Mouse (Mus musculus): ENCODE measurements around the gene Nat10. TPM values are rescaled to one million over a fixed set of nuclear protein-coding genes. Genes with fewer than 3 reads are reported as not detected.

Gene Nat10
- polyA plus RNA-seq (2016; fragmentation: Nextera tagmentation; extraction: Ambion mirVana): 30.9 and 34.4 TPM in 2 replicates

DNA sequence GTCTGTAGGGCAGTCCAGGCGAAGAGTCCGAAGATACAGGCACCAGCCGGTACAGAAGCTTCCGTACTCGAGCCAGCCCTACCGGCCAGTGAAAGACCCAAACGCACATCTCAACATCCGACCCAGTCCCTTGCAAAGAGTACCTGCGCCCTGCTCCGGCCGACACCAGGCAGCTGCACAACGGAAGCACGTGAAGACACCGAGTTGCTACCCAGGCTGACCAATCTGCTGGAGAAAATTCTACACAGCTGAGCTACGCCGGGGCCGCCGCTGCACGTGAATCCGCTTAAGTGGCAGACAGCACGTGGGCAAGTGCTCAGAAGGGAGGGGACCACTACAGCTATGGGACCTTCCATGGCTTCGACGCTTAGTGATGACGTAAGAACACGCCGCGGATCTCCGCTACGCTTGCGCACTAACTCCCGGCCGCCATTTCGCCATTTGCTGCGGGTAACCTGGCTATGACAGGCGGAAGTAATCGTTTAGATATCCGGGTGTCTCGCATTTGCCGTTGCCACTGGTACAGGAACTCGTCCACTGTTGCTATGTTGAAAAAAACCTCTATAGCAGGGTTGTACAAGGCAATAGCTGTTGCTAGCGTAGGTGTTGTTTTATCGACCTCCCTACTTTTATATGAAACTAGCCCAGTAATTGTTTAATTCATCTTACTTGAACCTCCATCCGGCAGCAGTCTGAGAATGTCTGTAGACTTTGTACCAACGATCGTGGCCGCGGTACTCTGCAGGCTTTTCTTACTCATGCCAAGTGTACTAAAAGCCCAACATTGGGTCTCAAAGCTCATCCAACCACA is at the start of gene Nat10:
Nat10 (minus strand) TSS at position 365 of the 811 bp plus-strand sequence.
- Histone ChIP-seq H3K4me2 (peak within 1 kb of the TSS; percentile 86), H3K4me3 (replicated peaks) (peak within 1 kb of the TSS; percentile 71), H3K4me1 (peaks cover 20% of the 10 kb centered on the region), H3K9ac (peak within 1 kb of the TSS; percentile 63), H3K27me3 (no peaks in the 10 kb centered on the region), H3K9me3 (no peaks in the 10 kb centered on the region), H3K27ac (peak within 1 kb of the TSS; percentile 78), H3K36me3 (replicated peaks) (peaks cover 18% of the 10 kb centered on the region)
- ATAC-seq (ENCODE audit: low FRiP score): peak; percentile 96
- WGBS: under 1% methylated on average over 47 of the region's 47 CpGs

DNA sequence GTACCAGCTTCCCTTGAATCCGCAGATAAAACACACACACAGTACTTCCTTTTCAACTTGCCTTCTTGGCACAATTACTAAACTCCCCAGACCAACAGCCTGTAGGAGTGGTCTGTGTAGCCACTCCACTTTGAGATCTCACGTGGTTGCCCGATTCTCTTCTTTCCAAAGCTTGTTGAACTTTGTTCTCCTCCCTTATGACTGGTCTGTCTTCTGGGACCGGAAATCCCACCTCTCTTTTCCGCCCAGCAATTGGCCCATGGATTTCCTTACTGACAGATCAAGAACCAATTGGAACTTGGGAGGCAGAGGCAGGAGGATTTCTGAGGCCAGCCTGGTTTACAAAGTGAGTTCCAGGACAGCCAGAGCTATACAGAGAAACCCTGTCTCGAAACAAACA is 49.3 kb upstream of the Nat10 start:
- Histone ChIP-seq H3K27me3 (no peaks in the 10 kb centered on the region), H3K4me2 (no peak overlapping the region), H3K4me3 (replicated peaks) (no peak overlapping the region), H3K9ac (no peak overlapping the region), H3K4me1 (no peaks in the 10 kb centered on the region), H3K27ac (no peak overlapping the region), H3K36me3 (replicated peaks) (no peaks in the 10 kb centered on the region), H3K9me3 (no peaks in the 10 kb centered on the region)
- WGBS: 89% methylated on average over 6 of the region's 6 CpGs
- ATAC-seq (ENCODE audit: low FRiP score): no peak

DNA sequence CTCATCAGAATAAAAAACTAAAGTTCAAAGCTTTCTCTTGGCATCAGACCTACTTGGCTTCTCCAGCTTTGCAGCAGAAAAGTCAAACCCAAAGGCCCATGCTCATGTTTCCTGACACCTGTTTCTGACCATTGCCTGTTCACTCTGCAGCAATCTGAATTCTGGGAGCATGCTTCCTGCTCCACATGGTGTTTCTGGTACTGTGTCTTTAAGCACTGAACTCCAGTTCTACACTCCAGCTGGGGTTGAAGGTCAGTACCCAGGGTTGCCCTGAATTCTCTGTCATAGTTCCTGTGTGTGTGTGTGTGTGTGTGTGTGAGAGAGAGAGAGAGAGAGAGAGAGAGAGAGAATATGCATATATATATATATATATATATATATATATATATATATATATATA is 47.4 kb upstream of the Nat10 start:
- Histone ChIP-seq H3K4me2 (no peak overlapping the region), H3K27me3 (no peaks in the 10 kb centered on the region), H3K4me1 (no peaks in the 10 kb centered on the region), H3K36me3 (replicated peaks) (no peaks in the 10 kb centered on the region), H3K4me3 (replicated peaks) (no peak overlapping the region), H3K9ac (no peak overlapping the region), H3K27ac (no peak overlapping the region), H3K9me3 (no peaks in the 10 kb centered on the region)
- no peak for ATAC-seq (ENCODE audit: low FRiP score)

DNA sequence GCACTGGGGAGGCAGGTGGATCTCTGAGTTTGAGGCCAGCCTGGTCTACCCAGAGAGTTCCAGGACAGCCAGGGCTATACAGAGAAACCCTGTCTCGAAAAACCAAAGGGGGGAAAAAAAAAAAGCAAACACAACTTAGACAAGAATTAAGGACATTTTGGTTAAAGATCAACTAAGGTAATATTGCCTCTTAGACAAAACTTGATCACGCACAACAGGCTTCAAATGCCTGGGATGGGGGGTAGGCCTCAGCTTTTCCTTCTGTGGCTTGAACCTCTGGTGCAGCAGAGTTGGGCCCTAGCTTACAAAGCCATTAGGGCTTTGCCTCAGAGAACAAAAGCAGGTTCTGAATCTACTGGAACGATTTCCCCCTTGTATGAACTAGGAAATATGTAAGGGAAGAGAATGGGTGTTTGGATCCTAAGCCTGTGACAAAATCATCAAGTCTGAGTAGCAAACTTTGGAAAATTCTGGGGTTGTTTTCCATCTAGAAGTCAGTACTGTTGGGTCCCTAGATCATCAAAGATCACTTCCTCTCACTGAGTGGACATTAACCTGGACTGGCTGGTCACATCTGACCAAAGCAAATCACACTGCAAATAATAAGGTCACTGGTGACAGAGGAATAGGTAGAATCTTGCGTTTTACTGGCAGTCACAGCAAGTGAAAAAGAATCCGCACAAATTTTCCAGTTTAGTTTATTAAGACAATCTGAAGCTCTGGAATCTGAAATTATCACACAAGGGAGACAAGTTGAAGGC is 42.9 kb upstream of the Nat10 start:
- 84% methylated on average over 5 of the region's 5 CpGs for WGBS
- Histone ChIP-seq H3K36me3 (replicated peaks) (no peaks in the 10 kb centered on the region), H3K4me2 (no peak overlapping the region), H3K9ac (no peak overlapping the region), H3K4me1 (no peaks in the 10 kb centered on the region), H3K27ac (no peak overlapping the region), H3K27me3 (no peaks in the 10 kb centered on the region), H3K4me3 (replicated peaks) (no peak overlapping the region), H3K9me3 (no peaks in the 10 kb centered on the region)
- ATAC-seq (ENCODE audit: low FRiP score): no peak

DNA sequence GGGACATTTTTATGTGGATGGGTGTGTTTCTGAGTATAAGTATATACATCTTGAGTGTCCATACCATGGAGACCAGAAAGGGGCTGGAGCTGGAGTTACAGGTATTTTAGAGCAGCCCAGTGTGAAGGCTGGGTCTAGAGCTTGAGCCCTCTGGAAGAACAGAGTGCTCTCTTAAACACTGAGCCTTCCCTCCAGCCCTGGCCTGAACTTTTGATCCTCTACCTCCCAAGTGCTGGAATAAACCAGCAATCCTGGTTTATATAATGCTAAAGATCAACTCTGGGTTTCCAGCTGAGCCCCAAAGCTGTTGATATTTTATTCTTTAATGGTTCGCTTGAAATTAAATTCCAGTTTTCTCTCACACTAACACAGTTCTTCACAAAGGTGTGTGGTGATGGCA is 41.4 kb upstream of the Nat10 start:
- no peaks in the 10 kb centered on the region for H3K4me1 ChIP-seq
- H3K27ac ChIP-seq: no peak overlapping the region
- H3K4me2 ChIP-seq: no peak overlapping the region
- H3K9me3 ChIP-seq: no peaks in the 10 kb centered on the region
- H3K4me3 ChIP-seq (replicated peaks): no peak overlapping the region
- ATAC-seq (ENCODE audit: low FRiP score): no peak
- no peaks in the 10 kb centered on the region for H3K27me3 ChIP-seq
- WGBS: 87% methylated on average over 1 of the region's 1 CpGs
- H3K36me3 ChIP-seq (replicated peaks): no peaks in the 10 kb centered on the region
- no peak overlapping the region for H3K9ac ChIP-seq

DNA sequence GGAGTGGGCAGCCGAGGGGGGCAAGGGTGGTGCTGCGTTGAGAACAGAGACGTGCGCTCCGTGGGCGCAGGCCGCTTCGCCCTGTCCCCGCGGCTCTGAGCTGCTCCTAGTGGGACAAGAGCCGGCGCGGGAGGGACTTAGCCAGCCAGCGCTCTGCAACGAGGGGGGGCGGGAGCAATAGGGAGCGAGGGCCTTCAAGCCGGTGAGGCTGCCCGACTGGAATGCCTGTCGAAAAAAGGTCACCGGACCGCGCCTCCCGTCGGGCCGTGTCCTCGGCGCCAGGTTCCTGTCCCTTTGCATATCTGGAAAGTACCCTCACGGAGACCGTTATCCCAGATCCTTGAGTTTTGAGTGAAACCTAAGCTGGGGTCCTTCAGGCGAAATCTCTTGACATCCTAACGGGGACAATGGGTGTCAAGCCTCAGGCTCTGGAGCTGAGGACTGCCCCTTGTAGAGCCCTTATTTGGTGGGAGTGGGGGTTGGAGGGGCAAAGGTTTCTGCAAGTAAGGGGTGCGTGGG is 36.5 kb upstream of the Nat10 start, which contains the start of gene Caprin1:
Caprin1 (minus strand) TSS at position 159 of the 519 bp plus-strand sequence.
- Histone ChIP-seq H3K4me3 (replicated peaks) (peak within 1 kb of the TSS; percentile 85), H3K4me2 (peak within 1 kb of the TSS; percentile 59), H3K27me3 (no peaks in the 10 kb centered on the region), H3K36me3 (replicated peaks) (peaks cover 13% of the 10 kb centered on the region), H3K4me1 (peaks cover 16% of the 10 kb centered on the region), H3K9ac (peak within 1 kb of the TSS; percentile 98), H3K27ac (peak within 1 kb of the TSS; percentile 100), H3K9me3 (no peaks in the 10 kb centered on the region)
- WGBS: under 1% methylated on average over 31 of the region's 33 CpGs
- ATAC-seq (ENCODE audit: low FRiP score): peak; percentile 93

DNA sequence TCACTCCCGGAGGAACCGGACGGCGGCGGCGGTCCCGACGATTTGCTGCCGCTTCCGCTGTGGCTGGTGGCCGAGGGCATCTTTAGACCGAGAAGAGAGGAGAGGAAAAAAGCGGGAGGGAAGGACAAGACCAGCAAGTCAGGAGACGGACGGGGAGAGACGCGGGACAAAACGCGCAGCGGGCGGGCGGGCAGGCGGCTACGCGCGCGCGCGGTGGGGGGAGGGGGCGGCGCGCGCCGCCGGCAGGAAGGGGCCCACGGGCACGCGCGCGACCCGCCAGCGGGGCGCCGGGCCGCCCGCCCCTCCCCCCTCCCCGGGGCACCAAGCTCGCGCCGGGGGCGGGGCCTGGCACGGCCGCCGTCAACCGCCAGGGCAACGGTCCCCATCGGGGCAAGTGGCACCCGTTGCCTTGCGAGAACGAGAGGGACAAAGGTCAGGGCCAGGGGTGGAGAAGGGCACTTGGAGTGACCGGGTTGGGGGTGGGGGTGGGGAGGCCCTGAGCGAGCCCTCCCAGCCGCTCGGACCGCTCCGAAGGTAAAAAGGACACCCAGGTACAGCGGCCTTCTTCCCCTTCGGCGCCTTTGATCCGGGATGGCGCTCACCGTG is 35.9 kb upstream of the Nat10 start:
- H3K4me2 ChIP-seq: peak overlapping the region; percentile 59
- peaks cover 20% of the 10 kb centered on the region for H3K4me1 ChIP-seq
- H3K27me3 ChIP-seq: no peaks in the 10 kb centered on the region
- H3K36me3 ChIP-seq (replicated peaks): peaks cover 17% of the 10 kb centered on the region
- H3K9me3 ChIP-seq: no peaks in the 10 kb centered on the region
- peak overlapping the region; percentile 85 for H3K4me3 ChIP-seq (replicated peaks)
- ATAC-seq (ENCODE audit: low FRiP score): peak; percentile 71
- under 1% methylated on average over 46 of the region's 72 CpGs for WGBS
- H3K9ac ChIP-seq: peak overlapping the region; percentile 98
- peak overlapping the region; percentile 100 for H3K27ac ChIP-seq

DNA sequence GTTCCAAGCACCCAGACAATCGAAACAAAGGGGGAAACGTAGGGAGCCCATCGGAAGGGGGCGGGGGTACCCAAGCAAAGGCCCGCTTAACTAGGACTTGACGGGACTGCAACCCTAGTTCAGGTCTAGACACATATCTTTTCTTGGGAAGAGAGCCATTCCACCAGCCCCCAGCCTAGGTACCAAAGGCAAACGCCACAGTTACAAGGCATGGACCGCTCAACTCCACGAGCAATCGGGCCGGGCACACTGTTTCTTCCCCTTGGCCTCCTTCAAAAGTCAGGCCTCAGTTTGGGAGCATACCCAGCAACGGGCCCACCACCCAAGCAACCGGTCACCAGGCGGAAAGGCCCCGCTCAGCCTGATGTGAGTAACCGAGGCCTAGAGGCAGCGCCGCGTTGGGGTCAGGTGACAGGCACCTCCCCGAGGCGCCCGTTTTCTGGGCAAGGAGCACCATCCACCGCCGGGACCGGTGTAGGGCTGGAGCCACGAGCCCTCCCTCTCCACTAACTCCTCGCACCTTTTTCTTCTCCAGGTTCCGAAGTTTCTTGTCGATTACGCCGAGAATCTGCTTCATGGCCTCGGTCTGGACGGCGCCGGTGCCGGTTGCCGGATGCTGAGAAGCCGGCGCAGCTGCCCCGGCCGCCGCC is 35.3 kb upstream of the Nat10 start:
- Histone ChIP-seq H3K9me3 (no peaks in the 10 kb centered on the region), H3K36me3 (replicated peaks) (peaks cover 20% of the 10 kb centered on the region), H3K4me1 (peaks cover 23% of the 10 kb centered on the region), H3K4me3 (replicated peaks) (peak overlapping the region; percentile 85), H3K27ac (peak overlapping the region; percentile 100), H3K4me2 (peak overlapping the region; percentile 59), H3K9ac (peak overlapping the region; percentile 98), H3K27me3 (no peaks in the 10 kb centered on the region)
- peak; percentile 61 for ATAC-seq (ENCODE audit: low FRiP score)
- under 1% methylated on average over 42 of the region's 42 CpGs for WGBS

DNA sequence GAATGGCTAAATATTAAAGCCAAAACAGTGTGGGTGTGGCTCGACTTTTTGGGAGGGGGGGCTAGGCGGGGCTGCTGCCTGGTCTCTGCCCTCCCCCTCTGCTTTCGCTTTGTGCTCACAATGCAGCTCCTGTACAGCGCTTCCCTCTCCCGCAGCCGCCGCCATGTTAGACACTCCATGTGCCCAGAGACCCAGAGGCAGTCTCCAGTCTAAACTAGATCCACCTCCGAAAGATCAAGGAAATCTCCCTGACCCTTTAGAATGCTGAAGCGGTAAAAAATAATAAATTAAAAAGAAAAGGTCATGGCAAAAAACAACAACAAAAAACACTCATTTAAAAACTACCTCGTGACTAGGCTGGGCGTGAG is 34.8 kb upstream of the Nat10 start:
- ATAC-seq (ENCODE audit: low FRiP score): peak; percentile 77

DNA sequence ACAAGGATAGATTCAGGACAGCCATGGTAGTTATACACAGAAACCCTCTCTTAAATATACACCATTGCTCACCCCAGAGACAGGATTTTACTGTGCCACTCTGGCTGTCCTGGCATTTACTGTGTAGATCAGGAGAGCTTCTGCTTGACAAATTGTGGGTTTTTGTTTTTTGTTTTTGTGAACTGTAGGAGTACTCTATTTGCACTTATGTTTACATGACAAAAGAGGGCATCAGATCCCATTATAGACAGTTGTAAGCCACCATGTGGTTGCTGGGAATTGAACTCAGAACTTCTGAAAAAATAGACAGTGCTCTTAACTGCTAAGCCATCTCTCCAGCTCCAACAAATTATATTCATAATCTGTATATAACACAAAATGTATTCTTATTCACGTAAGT is 30.9 kb upstream of the Nat10 start:
- no peaks in the 10 kb centered on the region for H3K9me3 ChIP-seq
- H3K36me3 ChIP-seq (replicated peaks): peaks cover 42% of the 10 kb centered on the region
- H3K4me2 ChIP-seq: no peak overlapping the region
- H3K9ac ChIP-seq: no peak overlapping the region
- H3K27me3 ChIP-seq: no peaks in the 10 kb centered on the region
- H3K4me1 ChIP-seq: peaks cover 41% of the 10 kb centered on the region
- no peak overlapping the region for H3K4me3 ChIP-seq (replicated peaks)
- WGBS: 97% methylated on average over 1 of the region's 1 CpGs
- no peak for ATAC-seq (ENCODE audit: low FRiP score)
- no peak overlapping the region for H3K27ac ChIP-seq

More for the DNA sequence above, 34.8 kb upstream of the Nat10 start:
- H3K4me2 ChIP-seq: peak overlapping the region; percentile 59
- H3K4me1 ChIP-seq: peaks cover 27% of the 10 kb centered on the region
- under 1% methylated on average over 11 of the region's 11 CpGs for WGBS
- H3K4me3 ChIP-seq (replicated peaks): peak overlapping the region; percentile 85
- peak overlapping the region; percentile 98 for H3K9ac ChIP-seq
- peaks cover 24% of the 10 kb centered on the region for H3K36me3 ChIP-seq (replicated peaks)
- H3K27me3 ChIP-seq: no peaks in the 10 kb centered on the region
- peak overlapping the region; percentile 100 for H3K27ac ChIP-seq
- no peaks in the 10 kb centered on the region for H3K9me3 ChIP-seq

DNA sequence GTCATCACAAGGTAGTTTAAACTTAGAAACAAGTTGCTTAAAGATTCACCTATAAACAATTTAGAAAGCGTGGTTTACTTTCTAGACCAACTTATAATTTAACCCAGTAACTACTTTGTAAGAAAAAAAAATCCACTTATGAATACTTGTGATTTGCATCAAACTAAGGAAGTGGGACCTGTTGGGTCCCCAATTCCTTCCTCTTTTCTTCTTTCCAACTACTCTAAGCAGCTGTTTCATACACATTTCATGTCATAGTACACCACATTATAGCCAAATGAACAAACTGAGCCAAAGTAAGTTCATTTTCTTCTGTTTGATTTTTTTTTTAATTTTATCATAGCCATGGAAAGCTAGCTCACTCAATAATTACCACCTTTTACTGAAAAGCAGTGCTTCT is 24.7 kb upstream of the Nat10 start:
- Histone ChIP-seq H3K27me3 (no peaks in the 10 kb centered on the region), H3K27ac (no peak overlapping the region), H3K9me3 (no peaks in the 10 kb centered on the region), H3K36me3 (replicated peaks) (peaks cover 44% of the 10 kb centered on the region), H3K9ac (no peak overlapping the region), H3K4me1 (peaks cover 14% of the 10 kb centered on the region), H3K4me2 (no peak overlapping the region), H3K4me3 (replicated peaks) (no peak overlapping the region)
- 98% methylated on average over 1 of the region's 1 CpGs for WGBS
- no peak for ATAC-seq (ENCODE audit: low FRiP score)

DNA sequence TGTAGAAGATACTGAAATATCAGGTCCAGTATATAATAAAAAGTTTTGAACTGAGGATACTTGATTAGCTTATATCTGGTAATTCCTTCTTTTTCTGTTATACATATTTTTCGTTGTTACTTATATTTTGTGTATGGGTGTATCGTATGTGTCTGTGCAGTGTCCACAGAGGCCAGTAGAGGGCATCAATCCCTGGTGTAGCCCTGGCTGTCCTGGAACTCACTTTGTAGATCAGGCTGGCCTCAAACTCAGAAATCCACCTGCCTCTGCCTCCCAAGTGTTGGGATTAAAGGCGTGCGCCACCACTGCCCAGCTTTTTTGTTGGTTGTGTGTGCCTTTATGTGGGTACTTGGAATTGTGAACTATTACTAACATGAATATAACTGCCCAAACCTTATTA is 23.6 kb upstream of the Nat10 start:
- whole genome bisulfite sequencing: 85% methylated on average over 4 of the region's 4 CpGs
- Histone ChIP-seq H3K4me3 (replicated peaks) (no peak overlapping the region), H3K9ac (no peak overlapping the region), H3K27me3 (no peaks in the 10 kb centered on the region), H3K36me3 (replicated peaks) (peaks cover 42% of the 10 kb centered on the region), H3K4me2 (no peak overlapping the region), H3K27ac (no peak overlapping the region), H3K4me1 (peaks cover 6% of the 10 kb centered on the region; the same call in 1 of the 2 replicates), H3K9me3 (no peaks in the 10 kb centered on the region)
- no peak for ATAC-seq (ENCODE audit: low FRiP score)
